Mouse (Mus musculus) G1E (cell line): ENCODE measurements around the gene Rnf216.

Experiments
- CTCF ChIP-seq: IDR thresholded peaks from 2 replicates; pipeline ENCODE4 v1.5.1; 2012; ENCODE audit warnings: low read depth, low read length, inconsistent platforms, mixed read lengths
- TAL1 ChIP-seq: conservative IDR thresholded peaks from 2 replicates; pipeline ENCODE4 v1.6.1; 2012; ENCODE audit warnings: low read depth, low read length, inconsistent platforms, mixed read lengths

DNA sequence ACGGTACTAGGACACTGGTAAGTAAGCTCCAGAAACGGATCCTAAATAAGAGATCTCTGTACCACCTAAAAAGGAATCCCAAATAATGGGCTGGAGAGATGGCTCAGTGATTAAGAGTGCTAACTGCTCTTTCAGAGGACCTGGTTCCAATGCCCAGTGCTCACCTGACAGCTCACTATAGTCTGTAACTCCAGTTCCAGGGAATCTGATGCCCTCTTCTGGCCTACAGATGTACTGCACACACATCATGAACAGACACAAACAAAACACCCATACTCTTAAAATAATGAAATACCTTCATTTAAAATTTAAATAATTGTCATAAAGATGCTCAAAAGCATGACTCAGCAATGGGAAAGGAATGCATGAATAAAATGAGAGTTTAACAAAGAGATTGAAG lies 36.7 kb upstream of the Rnf216 start:
- TF ChIP-seq CTCF, result no peak
- no peak for TF ChIP-seq TAL1
